Mouse (Mus musculus): ENCODE data around the gene Rftn1. TPM values are rescaled to one million over a fixed set of nuclear protein-coding genes. Genes with fewer than 3 reads are reported as not detected.
A peak's percentile ranks its signal among the peaks of the same experiment; 100 is the strongest.
"Not testable (repeated sequence)": the region's sequence is repeated elsewhere in the genome, so short reads cannot be mapped to it uniquely, and the experiment has no call there.

Rftn1 gene
- polyA plus RNA-seq, 1 experiment: 67.4 TPM

DNA sequence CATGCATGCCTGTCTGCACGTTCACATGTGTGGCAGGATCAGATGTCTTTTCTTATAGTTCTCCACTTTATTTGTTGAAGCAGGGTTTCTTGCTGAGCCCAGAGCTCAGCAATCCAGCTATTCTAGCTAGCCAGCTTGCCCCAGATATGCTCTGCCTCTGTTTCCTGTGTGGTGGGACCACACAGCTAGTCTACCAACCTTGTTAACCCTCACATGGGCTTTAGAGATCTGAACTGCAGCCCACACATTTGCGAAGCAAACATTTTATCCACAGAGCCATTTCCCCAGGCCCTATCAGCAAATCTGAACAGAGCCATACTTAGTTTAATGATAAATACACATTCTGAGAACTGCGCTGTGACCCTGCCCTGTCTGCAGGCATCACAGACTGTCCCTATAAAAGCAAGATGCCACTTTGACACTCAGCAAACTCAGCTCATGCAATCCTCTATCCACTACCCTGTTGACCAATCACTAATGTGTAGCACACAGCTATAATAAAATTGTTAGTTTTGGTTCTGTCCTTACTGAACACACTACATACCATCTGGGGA lies 65.2 kb downstream of the Rftn1 start:
- Histone ChIP-seq H3K4me1 (ENCODE audit: control insufficient read depth, insufficient read depth, insufficient read length) (peaks cover 9% of the 10 kb centered on the region; the same call in 1 of the 2 replicates), H3K27me3 (ENCODE audit: control insufficient read depth, insufficient read depth, low read length) (no peaks in the 10 kb centered on the region), H3K4me3 (ENCODE audit: extremely low read depth, insufficient read depth, insufficient read length) (no peak overlapping the region), H3K27ac (ENCODE audit: insufficient read depth, low read length) (no peak overlapping the region), H3K36me3 (ENCODE audit: control insufficient read depth, insufficient read depth, low read length) (peaks cover 3% of the 10 kb centered on the region)
- TF ChIP-seq CTCF (IDR thresholded peaks at IDR 0.05; ENCODE audit: extremely low read depth, insufficient read depth, insufficient read length, insufficient replicate concordance): no peak
- TF ChIP-seq POLR2A (IDR thresholded peaks at IDR 0.05; ENCODE audit: low read depth, low read length): no peak
- no peak for DNase-seq (ENCODE audit: low read depth in 1 of 2, low spot score in 2 of 2)
- 62% methylated on average over 3 of the region's 3 CpGs for WGBS

DNA sequence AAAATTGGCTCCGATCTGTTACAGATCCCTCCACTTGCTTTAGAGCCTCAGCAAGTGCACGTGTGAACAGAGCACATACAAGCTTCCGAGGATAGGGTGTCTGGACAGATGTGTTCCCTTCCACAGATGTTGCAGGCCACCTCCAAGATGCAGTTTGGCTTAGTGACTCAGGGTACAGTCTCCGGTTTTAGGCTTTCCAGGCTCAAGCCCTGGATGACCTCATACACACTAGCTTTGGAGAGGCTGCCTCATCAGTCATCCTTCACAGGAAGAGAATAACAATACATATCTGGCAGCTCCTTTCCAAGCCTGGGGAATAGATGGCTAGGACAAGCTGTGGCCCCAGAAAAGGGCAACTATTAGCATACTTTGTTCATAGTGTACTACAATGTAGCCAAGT lies 65.8 kb downstream of the Rftn1 start:
- no peak for TF ChIP-seq POLR2A (IDR thresholded peaks at IDR 0.05; ENCODE audit: low read depth, low read length)
- TF ChIP-seq CTCF (IDR thresholded peaks at IDR 0.05; ENCODE audit: extremely low read depth, insufficient read depth, insufficient read length, insufficient replicate concordance): no peak
- peaks cover 6% of the 10 kb centered on the region for H3K36me3 ChIP-seq (ENCODE audit: control insufficient read depth, insufficient read depth, low read length)
- peaks cover 9% of the 10 kb centered on the region; the same call in 1 of the 2 replicates for H3K4me1 ChIP-seq (ENCODE audit: control insufficient read depth, insufficient read depth, insufficient read length)
- WGBS: 88% methylated on average over 4 of the region's 4 CpGs
- no peak overlapping the region for H3K27ac ChIP-seq (ENCODE audit: insufficient read depth, low read length)
- no peak for DNase-seq (ENCODE audit: low read depth in 1 of 2, low spot score in 2 of 2)
- no peaks in the 10 kb centered on the region for H3K27me3 ChIP-seq (ENCODE audit: control insufficient read depth, insufficient read depth, low read length)
- no peak overlapping the region for H3K4me3 ChIP-seq (ENCODE audit: extremely low read depth, insufficient read depth, insufficient read length)

DNA sequence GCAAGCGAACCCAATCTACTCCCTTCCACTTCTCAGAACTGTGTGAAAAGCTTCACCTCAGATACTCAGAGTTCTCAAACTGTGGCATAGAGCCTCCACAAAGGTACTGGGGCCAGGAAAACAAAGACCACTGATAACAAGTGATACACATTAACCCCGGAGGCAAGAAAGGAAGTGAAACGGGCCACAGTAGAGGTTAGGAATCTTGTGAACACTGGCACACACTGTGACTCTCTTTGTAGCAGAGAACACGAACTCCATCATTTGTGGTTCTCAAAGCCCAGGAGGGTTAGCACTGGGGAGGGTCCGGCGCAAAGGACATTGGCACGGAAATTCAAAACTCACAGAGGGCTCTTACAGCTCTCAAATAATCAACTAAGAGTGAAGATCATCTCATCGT lies 67.9 kb downstream of the Rftn1 start:
- H3K4me1 ChIP-seq (ENCODE audit: control insufficient read depth, insufficient read depth, insufficient read length): peaks cover 6% of the 10 kb centered on the region; the same call in 1 of the 2 replicates
- DNase-seq (ENCODE audit: low read depth in 1 of 2, low spot score in 2 of 2): no peak
- no peaks in the 10 kb centered on the region for H3K27me3 ChIP-seq (ENCODE audit: control insufficient read depth, insufficient read depth, low read length)
- no peak for TF ChIP-seq POLR2A (IDR thresholded peaks at IDR 0.05; ENCODE audit: low read depth, low read length)
- 59% methylated on average over 8 of the region's 8 CpGs for WGBS
- no peak overlapping the region for H3K4me3 ChIP-seq (ENCODE audit: extremely low read depth, insufficient read depth, insufficient read length)
- H3K36me3 ChIP-seq (ENCODE audit: control insufficient read depth, insufficient read depth, low read length): peaks cover 7% of the 10 kb centered on the region
- H3K27ac ChIP-seq (ENCODE audit: insufficient read depth, low read length): no peak overlapping the region

DNA sequence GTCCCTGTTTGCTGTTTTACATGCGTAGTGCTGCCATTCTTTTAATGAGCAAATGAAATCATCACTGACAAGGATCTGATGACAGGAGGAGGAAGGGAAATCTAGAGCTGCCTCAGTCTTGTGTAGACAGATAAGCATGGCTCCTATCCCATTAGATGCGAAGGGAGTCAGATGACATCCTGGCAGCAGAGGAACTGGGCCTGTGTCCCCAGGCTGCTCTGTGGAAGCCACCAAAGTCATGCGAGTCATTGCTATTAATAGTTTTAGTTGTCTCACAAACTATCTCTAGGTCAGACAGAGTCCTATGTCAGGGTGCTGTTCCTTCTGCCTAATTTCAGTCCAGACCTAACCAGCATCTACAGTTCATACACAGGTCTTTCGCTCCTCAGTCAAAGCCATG lies 70.4 kb downstream of the Rftn1 start:
- no peak overlapping the region for H3K27ac ChIP-seq (ENCODE audit: insufficient read depth, low read length)
- no peak overlapping the region for H3K4me3 ChIP-seq (ENCODE audit: extremely low read depth, insufficient read depth, insufficient read length)
- H3K36me3 ChIP-seq (ENCODE audit: control insufficient read depth, insufficient read depth, low read length): peaks cover 7% of the 10 kb centered on the region
- TF ChIP-seq POLR2A (IDR thresholded peaks at IDR 0.05; ENCODE audit: low read depth, low read length) (no peak), CTCF (IDR thresholded peaks at IDR 0.05; ENCODE audit: extremely low read depth, insufficient read depth, insufficient read length, insufficient replicate concordance) (no peak)
- WGBS: 78% methylated on average over 4 of the region's 4 CpGs
- no peak for DNase-seq (ENCODE audit: low read depth in 1 of 2, low spot score in 2 of 2)
- peaks cover 6% of the 10 kb centered on the region; the same call in 1 of the 2 replicates for H3K4me1 ChIP-seq (ENCODE audit: control insufficient read depth, insufficient read depth, insufficient read length)
- H3K27me3 ChIP-seq (ENCODE audit: control insufficient read depth, insufficient read depth, low read length): no peaks in the 10 kb centered on the region

DNA sequence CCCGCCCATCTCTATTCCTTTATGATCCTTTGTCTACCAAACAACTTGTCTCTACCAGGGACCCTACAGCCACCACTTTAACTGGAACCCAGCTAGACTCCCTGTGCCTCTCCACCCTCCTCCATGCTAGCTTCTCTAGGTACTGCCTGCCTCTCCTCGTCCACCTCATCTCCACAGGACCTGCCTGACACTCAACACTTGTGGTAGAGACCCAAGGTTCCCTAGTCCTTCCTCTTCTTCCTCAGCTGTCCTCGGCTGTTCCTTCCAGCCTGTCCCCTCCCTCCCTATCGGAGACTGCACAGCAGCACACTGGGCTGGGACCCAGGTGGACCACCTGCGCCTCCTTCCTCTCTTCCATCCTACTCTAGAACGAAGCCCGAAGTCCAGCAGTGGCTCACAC lies 73.0 kb downstream of the Rftn1 start:
- TF ChIP-seq CTCF (IDR thresholded peaks at IDR 0.05; ENCODE audit: extremely low read depth, insufficient read depth, insufficient read length, insufficient replicate concordance): no peak
- TF ChIP-seq POLR2A (IDR thresholded peaks at IDR 0.05; ENCODE audit: low read depth, low read length): no peak
- Histone ChIP-seq H3K27me3 (ENCODE audit: control insufficient read depth, insufficient read depth, low read length) (no peaks in the 10 kb centered on the region), H3K4me3 (ENCODE audit: extremely low read depth, insufficient read depth, insufficient read length) (no peak overlapping the region), H3K4me1 (ENCODE audit: control insufficient read depth, insufficient read depth, insufficient read length) (peaks cover 4% of the 10 kb centered on the region; the same call in 1 of the 2 replicates), H3K27ac (ENCODE audit: insufficient read depth, low read length) (0 out of 2 replicates have a peak overlapping the region, but pooled peaks have one; percentile 23), H3K36me3 (ENCODE audit: control insufficient read depth, insufficient read depth, low read length) (peaks cover 8% of the 10 kb centered on the region)
- DNase-seq (ENCODE audit: low read depth in 1 of 2, low spot score in 2 of 2): no peak
- WGBS: 93% methylated on average over 7 of the region's 7 CpGs

DNA sequence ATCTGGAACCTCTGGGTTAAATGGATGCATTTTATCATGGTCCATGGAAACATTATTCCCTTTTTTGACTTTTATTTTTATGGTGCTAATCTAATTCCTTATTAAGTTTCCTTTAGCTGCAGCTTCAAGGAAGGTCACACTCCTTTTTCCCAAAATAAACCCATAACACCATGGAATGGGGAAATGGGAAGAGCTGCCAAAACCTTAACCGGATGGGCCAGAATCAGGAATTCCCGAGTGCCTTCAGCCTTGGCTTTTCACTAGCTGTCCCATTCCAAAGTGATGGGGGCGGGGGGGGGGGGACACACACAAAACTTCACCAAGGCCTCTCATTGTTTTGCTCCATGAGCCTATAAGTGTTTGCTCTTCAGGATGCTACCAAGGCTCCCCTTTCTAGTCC lies 73.5 kb downstream of the Rftn1 start:
- no peak overlapping the region for H3K27ac ChIP-seq (ENCODE audit: insufficient read depth, low read length)
- 81% methylated on average over 3 of the region's 3 CpGs for WGBS
- TF ChIP-seq POLR2A (IDR thresholded peaks at IDR 0.05; ENCODE audit: low read depth, low read length): no peak
- no peak for TF ChIP-seq CTCF (IDR thresholded peaks at IDR 0.05; ENCODE audit: extremely low read depth, insufficient read depth, insufficient read length, insufficient replicate concordance)

DNA sequence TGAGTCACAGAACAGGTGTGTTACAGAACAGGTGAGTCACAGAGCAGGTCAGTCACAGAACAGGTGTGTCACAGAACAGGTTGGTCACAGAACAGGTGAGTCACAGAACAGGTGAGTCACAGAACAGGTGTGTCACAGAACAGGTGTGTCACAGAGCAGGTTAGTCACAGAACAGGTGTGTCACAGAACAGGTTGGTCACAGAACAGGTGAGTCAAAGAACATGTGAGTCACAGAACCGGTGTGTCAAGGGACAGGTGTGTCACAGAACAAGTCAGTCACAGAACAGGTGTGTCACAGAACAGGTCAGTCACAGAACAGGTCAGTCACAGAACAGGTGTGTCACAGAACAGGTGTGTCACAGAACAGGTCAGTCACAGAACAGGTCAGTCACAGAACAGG lies 74.1 kb downstream of the Rftn1 start:
- 97% methylated on average over 1 of the region's 1 CpGs for WGBS
- not testable (repeated sequence) for H3K27ac ChIP-seq (ENCODE audit: insufficient read depth, low read length)

More for the DNA sequence above, 73.5 kb downstream of the Rftn1 start:
- Histone ChIP-seq H3K36me3 (ENCODE audit: control insufficient read depth, insufficient read depth, low read length) (peaks cover 8% of the 10 kb centered on the region), H3K4me1 (ENCODE audit: control insufficient read depth, insufficient read depth, insufficient read length) (peaks cover 4% of the 10 kb centered on the region; the same call in 1 of the 2 replicates), H3K4me3 (ENCODE audit: extremely low read depth, insufficient read depth, insufficient read length) (no peak overlapping the region), H3K27me3 (ENCODE audit: control insufficient read depth, insufficient read depth, low read length) (no peaks in the 10 kb centered on the region)
- DNase-seq (ENCODE audit: low read depth in 1 of 2, low spot score in 2 of 2): no peak

DNA sequence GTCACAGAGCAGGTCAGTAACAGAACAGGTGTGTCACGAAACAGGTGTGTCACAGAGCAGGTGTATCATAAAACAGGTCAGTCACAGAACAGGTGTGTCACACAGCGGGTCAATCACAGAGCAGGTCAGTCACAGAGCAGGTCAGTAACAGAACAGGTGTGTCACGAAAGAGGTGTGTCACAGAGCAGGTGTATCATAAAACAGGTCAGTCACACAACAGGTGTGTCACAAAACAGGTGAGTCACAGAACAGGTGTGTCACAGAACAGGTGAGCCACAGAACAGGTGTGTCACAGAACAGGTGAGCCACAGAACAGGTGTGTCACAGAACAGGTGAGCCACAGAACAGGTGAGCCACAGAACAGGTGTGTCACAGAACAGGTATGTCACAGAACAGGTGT lies 74.8 kb downstream of the Rftn1 start:
- H3K27me3 ChIP-seq (ENCODE audit: control insufficient read depth, insufficient read depth, low read length); H3K4me1 ChIP-seq (ENCODE audit: control insufficient read depth, insufficient read depth, insufficient read length); H3K27ac ChIP-seq (ENCODE audit: insufficient read depth, low read length); H3K4me3 ChIP-seq (ENCODE audit: extremely low read depth, insufficient read depth, insufficient read length); DNase-seq (ENCODE audit: low read depth in 1 of 2, low spot score in 2 of 2); H3K36me3 ChIP-seq (ENCODE audit: control insufficient read depth, insufficient read depth, low read length): not testable (repeated sequence)
- WGBS: 96% methylated on average over 3 of the region's 3 CpGs

More for the DNA sequence above, 74.1 kb downstream of the Rftn1 start:
- H3K4me3 ChIP-seq (ENCODE audit: extremely low read depth, insufficient read depth, insufficient read length); H3K36me3 ChIP-seq (ENCODE audit: control insufficient read depth, insufficient read depth, low read length); H3K27me3 ChIP-seq (ENCODE audit: control insufficient read depth, insufficient read depth, low read length); DNase-seq (ENCODE audit: low read depth in 1 of 2, low spot score in 2 of 2); H3K4me1 ChIP-seq (ENCODE audit: control insufficient read depth, insufficient read depth, insufficient read length): not testable (repeated sequence)

Measured in spleen, adult 2 months (tissue).